Mouse (Mus musculus): ENCODE results near the gene Tbcd.

Gene Tbcd

DNA sequence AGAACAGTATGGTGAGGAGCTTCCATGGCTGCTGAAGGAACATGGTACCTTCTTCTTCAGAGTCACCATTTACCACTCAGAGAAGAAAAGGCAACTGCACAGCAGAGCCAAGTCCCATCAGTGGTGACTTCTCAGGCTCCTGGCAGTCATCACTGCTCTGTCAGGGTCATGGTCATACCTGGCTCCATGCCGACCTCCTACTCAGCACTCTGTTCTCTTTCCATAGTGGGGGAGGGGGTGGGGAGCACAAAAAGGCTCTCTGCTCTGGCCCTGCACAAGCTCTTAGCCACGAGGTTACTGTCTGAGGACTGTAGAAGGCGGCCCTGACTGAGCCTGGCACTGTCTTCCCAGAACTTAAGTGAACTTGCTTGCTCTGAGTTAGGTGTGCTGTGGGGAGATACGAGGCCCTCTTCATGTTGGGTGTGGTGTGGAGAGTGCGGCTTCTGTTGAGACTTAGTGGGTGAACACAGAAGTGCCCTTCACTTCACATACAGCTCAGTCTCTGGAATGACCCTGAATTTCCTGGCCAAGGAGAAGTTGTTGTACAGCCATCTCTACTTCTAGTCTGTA lies 91.6 kb downstream of the Tbcd start:
- DNase-seq: peak; percentile 38

DNA sequence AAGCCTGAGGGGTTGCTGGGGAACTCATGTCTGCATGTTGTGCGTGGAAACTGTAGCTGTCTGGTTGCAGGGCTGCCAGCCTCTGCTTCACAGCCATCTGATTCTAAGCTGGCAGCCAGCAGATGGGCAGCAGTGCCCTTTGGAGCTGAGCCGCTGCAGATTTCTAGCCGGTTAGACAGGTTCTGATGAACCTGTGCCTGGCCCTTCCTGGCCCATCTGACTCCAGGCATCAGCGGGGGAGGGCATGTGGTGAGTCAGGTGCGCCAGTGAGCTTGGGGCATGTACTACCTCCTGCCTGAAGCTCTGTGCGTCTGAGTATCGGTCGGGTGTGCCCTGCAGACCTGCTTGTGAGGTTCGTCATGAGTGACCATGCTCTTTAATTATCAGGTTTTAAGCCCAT lies 92.2 kb downstream of the Tbcd start:
- DNase-seq: peak; percentile 81

DNA sequence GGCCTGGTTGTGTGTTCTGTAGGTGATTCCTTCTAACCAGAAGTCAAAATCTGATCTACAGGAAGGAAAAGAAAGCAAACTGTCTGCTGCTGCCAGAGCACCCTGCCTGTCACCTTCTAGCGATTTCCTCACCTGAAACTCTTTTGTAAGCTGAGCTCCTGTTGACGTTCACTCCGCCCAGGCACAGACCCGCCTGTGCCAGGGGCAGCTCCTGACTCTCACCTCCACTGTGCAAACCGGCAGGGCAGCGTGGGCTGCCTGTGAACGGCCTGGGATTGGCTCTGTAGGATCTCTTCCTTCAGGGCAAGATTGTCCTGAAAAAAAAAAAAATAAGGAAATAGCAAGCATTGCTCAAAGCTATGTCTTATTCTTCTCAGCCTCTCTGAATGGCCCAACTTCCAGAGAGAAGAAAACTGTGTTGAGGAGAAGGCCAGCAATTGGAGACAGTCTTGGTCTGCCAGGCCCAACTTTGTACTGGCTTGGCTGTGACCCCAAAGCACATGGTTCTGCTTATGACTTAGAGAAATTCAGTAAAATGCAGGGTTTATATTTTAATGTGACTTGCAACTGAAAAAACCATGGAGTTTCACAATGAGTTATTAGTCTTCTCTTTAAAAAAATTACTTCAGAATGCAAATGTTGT lies 93.1 kb downstream of the Tbcd start:
- no peak for DNase-seq

DNA sequence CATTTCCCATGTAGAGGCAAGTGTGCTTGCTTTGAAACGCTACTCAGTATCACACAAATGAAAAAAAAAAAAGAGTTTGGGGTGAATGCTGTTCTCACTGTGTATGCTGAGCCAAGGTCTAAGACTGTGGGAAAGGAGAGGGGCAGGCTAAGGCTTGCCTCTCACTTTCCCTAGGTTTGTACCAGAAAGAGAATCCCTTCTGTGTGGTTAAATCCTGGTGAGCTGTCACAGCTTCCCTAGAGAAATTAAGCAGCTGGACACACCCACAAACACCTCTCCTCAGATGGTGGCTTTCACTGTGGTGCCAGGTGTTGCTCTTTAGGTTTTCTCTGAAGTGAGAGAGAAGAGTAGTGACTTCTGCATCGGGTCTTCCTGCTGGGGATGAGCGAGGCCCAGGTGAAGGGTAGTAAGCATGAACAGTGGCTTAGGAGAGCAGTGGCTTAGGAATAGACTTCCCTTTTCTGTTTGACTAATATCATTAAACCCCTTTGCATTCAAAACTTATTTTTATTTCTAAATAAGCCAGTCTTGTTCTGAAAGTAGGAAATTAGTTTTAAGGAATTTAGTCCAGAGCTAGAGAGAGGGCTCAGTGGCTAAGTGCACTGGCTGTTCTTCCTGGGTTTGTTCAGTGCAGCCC lies 93.8 kb downstream of the Tbcd start:
- no peak for DNase-seq

DNA sequence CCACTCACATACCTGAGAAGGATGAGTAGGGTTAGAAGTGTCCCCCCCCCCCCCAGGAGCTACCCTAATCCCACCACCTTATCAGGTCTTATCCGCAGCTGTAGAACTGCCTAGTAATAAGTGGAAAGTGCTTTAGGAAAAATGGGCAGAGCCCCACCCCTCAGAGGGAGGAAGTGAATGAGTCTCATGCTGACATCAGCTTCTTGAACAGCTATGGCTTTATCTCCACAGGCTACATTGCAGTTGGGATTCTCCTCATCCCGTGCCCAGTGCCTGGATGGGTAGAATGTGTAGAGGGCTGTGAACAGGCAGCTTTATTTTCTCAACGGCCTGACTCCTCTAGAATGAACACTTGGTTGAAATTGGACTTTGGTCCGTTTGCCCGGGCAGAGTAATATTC lies 95.5 kb downstream of the Tbcd start:
- DNase-seq: peak; percentile 35

DNA sequence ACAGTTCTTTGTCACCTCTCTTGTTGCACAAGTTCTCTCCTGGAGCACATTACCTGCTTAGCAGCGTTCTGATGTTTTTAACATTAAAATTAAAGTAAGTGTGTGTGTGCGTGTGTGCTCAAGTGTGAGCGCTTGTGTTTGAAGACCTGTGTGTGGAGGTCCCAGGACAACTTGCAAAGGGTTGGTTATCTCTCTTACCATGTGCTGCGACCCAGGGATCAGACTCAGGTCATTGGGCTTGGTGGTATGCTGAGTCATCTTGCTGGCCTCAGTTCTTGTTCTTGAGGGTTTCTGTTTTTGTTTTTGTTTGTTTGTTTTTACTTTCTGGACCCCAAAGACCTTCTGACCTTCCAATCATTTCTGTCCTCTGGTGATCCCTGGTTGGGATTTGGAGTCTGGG lies 96.2 kb downstream of the Tbcd start:
- DNase-seq: no peak

DNA sequence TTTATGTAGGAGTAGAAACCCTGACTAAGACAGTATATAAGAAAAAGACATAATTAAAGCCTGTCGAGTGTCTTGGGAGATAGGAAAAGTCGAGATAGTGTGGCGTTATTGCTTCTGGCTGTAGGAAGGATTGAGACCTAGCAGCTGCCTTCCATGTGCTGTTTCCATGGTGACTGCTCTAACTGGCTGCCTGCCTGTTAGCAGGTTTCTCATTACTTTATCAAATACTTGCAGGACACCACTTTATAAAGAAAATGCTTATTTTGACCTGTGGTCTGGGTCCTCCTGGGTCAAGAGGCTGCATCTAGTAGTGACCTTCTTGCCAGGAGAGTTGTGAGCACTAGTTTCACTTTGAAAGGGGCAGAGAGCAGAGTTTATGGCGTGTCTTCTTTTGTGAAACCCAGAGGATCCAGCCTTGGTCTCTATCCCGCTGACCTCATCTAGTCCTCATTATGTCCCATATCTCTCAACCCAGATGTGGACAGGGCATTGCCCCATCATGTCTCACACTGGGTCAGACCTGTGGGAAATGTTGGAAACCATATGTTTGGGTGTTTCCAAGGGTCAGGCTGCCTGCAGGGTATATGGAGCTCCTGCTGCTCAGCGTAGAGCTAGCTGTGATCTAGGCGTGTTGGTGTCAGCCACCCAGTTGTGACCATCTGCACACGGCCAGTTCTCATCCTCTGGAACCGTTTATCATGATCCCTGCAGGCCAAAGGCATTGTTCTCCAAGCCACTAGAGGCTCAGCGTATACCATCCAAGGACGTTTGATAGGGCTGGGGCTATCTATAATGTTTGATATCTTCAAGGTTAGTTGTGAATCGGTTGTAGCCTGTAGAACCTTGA lies 97.5 kb downstream of the Tbcd start:
- DNase-seq: peak; percentile 70

DNA sequence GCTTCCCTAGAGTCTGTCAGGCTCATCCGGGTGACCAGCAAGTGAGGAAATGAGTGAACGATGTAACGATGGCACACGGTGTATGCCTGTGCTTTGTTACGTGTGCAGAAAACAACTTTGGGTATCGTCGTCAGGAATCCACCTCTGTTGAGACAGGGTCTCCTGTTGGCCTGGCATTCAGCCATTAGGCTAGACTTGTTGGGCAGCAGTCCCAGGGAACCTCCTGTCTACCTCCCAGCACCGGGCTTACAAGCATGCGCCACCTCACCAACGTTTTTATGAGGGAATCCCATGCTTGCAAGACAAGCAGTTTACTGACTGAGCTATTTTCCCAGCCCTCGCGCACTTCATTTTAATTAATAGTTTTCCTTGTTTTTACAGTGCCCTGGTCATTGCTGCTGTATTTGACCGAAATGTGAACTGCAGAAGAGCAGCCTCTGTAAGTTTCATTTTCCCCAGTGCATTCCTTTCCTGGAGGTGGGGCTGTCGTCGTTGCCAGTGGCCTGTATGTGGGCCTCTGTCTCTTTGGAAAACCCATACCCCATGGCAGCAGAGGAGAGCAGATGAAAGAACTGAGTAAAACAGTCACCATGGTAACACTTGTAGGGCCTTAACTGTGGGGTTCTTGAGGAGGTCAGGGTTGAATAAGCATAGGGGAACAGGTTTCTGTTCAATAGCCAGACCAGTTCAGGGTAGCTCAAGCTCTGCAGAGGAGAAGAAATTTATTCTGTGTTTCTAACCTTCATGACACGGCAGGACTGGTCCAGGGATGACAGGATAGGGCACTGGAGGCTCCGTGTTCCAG lies 98.3 kb downstream of the Tbcd start:
- DNase-seq: no peak

DNA sequence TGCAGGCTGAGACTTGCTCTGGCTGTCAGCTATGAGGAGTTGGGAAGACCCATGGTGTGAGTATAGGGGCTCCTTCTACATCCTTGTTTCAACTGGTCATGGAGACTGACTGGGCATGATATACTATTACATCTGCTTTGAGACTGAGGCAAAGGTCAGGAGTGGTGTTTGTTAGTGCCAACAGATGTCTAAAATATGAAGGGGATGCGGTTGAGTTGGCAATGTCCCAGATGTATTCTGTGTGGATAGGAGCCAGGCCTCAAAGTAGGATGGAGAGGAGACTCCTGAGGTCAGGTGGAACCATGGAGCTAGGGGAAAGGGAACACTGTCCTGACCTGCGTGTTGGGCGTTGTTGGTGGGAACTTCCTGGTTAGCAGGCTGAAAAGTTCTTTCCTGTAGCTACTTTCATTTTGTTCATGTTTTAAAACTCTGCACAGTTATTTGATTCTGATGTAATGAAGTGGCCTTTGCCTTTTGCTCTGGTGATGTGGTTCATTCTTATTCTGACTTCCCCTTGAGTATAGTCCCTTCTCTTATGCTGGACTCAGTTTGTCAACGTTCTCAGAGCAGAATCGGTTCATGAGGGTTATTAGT lies 99.6 kb downstream of the Tbcd start:
- DNase-seq: no peak

DNA sequence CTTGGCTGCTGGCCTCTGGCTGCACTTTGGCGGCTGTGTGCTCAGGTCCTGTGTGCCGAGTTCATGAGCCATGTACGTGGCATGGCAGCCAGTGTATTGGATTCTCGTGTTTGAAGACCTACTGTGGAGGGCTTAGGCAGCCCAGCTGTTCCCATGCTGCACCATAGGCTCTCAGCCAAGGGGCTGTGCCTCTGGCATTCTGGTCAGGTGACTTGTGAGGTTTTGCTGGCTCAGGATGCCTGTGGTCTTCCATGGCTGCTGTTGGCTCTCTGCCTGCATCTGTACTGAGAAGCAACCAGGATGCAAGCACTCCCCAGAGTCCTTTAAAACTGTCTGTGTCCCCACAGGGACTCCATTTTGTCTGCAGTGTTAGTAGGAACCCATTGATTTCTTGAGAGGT lies 100.4 kb downstream of the Tbcd start:
- peak; percentile 63 for DNase-seq

DNA sequence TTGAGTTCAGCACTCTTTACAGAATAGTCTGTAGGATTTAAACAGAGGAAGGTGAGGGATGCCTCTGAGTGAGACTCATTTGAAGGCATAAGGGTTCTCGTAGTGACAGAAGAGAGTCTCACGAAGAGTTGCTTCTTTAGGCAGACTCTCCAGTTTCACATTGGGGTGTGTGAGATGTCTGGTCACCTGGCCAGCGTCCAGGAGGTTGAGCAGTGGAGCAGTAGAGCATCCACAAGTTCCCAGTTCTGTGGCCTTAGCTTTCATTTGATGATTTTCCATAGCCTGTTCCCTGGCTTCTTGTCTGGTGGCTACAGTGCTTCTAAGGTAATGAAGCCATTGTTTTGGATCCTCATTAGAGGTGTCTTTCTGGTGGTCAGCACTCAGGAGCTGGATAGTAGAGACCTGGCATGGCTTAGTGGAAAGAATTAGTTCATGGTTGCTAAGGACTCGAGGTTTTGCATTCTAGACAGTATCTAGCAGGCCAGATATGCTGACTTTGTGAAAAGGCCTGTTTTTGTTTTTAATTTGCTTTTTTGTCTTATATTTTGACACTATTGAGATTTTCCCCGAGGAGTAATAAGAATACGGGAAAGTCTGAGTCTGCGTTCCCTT lies 101.2 kb downstream of the Tbcd start:
- no peak for DNase-seq

DNA sequence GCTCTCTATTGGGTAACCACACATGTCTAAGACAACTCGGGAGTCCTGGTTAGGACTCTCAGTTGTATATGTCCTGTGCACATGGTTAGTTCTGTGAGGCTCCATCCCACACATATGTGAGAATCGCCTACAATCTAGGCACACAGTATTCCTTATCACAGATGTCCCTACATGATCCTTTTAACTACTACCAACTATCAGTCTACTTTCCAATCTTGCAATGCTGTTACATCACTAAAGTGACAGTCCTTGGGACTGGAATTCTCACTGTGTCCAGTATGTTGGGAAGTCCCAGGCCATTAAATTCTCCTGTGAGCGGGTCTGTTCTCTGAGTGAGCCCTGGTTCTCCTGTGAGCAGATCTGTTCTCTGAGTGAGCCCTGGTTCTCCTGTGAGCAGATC lies 101.7 kb downstream of the Tbcd start:
- no peak for DNase-seq

DNA sequence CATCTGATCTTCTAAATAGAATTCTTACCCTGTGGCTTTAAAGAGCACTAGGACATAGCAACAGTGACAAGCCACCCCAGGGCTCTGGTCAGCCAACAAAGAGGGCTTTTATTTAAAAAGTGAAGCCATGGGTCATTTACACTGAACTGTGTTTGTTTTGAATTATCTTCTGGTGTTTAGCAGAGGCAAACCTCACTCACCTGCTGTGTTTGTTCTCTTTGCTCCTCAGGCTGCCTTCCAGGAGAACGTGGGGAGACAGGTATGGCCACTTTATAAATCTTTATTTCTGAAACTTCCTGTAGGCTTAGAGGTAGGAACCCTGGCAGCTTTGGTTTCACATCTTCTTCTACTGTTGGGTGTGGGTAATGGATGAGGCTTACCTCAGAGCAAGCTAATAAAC lies 105.0 kb downstream of the Tbcd start:
- no peak for DNase-seq

DNA sequence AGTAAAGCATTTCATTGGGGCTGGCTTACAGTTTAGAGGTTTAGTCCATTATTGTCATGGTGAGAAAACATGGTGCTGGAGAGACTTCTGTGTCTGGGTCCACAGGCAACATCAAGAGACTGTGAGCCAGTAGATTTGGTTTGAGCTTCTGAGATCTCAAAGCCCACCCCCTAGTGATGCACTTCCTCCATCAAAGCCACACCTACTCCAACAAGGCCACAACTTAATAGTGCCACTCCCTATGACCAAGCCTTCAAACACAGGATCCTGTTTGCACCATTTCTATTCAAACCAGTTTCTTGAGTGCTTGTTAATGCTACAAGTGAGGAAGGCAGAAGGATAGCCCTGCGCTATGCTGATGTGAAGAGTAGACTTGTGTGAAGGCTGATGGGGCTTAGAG lies 106.2 kb downstream of the Tbcd start:
- no peak for DNase-seq

DNA sequence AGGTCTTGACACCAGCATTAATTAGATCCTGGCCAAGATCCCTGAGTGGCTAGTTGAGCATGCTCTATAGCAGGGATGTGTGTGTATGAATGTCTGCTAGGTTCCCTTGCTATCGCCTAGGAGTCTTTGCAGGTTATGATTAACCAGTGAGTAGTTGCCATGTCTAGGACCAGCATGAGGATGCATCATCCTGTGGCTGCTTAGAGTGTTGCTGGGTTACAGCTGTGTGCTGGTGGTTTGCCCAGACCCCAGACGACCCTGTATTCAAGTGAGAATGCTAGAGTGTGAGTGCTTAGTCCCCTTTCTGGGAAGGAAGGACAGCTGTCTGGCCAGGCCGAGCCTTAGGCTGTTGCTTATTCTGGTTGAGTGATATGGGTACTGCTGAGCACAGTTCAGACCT lies 106.8 kb downstream of the Tbcd start:
- no peak for DNase-seq

DNA sequence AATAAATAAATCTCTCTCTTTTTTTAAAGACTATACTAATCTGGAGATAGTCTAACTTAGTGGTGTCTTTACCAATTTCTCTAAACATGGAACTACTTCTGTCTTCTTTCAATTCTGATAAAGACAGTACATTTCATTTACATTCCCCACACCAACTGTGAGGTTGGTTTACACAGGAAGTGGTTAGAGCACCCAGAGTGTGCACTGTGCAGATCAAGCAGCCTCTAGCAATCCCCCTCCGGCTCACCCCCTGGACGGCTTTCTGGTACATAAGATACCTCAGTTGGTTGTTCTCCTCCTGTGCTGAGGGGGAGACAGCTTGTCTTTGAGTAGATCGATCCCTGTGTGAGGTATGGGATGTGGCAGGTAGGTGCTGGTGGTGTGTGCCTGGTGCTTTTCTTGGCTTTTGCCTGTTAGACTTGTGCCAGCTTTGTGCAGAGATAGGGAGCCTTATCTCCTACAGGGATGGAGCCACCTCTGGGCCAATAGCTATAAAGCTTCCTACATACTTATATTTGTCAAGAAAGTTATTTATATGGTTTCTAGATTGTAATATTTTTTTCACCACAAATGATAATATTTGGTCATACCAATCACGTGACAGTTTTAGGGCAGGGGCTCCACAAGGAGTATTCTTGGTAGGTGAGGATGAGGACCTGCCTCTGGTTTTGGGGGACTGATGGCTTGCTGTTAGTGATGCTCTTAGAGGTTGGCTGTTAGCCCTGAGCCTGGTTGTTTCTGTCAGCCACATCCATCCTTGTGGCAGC lies 108.0 kb downstream of the Tbcd start:
- DNase-seq: no peak

DNA sequence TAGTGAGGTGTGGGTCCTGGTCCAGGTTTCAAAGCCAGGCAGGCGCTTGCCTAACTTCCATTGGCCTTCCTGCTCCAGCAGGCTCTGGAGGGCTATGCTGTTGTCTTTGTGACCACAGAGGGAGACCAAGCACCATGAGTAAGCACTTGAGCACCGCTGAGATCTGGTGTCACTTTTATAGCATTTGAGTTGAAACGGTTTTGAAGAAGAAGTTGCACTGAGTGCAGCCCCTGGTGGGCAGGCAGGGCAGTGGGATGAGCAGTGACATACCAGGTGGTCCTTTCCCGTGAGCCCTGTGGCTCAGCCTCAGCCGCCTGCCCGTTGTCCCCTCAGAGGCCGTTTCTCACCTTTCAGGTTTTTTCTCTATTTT lies 108.5 kb downstream of the Tbcd start:
- no peak for DNase-seq

DNA sequence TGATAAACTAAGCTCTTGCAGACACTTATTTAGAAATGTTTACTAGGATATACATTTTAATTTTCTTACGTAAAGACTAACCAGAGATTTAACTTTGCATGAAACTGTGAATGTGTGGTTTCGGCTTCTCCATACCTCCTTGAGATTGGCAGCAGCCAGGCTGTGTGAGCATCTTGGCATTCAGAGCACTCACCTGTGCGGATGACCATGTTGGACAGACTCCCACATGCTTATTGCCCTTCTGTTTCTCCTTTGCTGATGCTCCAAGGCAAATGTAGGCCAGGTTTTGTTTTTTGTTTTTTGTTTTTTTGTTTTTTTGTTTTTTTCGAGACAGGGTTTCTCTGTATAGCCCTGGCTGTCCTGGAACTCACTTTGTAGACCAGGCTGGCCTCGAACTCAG lies 111.6 kb downstream of the Tbcd start:
- DNase-seq: no peak

DNA sequence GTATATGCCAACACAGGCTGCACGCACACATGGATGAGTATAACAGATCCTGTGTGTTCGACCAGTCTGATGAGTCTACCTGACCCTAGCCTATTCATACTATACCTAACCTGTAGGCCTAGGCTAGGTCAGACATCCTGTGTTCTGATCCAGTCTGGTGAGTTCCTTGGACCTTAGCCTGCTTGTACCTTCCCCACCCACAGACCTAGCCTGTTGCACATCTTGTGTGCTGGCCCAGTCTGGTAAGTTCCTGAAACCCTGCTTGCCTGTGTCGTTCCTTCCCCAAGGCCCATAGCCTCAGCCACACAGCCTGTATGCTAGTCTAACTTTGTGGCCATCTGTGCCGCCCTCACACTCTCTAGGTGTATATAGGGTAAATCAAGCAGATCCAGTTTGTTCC lies 112.5 kb downstream of the Tbcd start:
- DNase-seq: no peak

DNA sequence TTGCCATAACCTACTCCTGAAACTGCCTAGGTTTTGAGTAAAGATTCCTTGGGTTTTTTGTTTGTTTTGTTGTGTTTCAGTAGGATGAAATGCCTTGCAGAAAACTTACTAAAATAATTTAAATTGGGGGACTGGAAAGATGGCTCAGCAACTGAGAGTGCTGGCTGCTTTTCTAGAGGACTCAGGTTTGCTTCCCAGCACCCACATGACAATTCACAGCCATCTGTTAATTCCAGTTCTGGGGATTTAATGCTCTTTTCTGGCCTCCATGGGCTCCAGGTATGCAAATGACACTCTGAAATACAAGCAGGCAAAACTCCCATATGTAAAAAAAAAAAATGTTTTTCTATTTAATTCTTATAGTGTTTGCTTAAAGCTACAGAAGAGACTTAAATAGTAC lies 130.1 kb downstream of the Tbcd start:
- no peak for DNase-seq

DNA sequence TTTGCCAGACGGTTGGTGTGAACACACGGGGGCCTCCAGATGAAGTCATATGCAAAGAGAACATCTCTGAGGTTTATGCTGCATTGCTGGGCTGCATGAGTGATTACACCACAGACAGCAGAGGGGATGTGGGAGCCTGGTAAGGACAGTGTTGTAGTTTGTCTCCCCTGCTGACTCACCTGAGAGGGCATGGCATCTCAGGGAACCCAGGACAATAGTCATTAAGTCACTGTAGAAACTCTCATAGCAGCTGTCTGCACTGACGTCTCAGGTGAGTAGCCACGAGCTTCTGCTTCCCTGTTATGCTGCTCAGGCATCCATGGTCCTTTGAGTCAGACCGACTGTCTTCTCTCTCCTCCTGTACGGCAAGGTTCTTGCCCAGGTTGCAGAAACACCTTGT lies 145.5 kb downstream of the Tbcd start:
- no peak for DNase-seq
